Mouse (Mus musculus) liver, postnatal 0 days (tissue): ENCODE results near the gene Gm13757. TPM values are rescaled to one million over a fixed set of nuclear protein-coding genes. Genes with fewer than 3 reads are reported as not detected.

ENCODE experiments used
- ATAC-seq: fragments of 200-750 bp; cut with Nextera tagmentation; 2 replicates; pipeline ENCODE4 v1.8.0; 2017; ENCODE audit warnings: mild to moderate bottlenecking, moderate library complexity
- DNase-seq: peaks from one replicate; pipeline ENCODE4 v3.0.0-alpha.2; 2016
- H3K27ac ChIP-seq: fragments of 300-500 bp; sonication (generic); 2 replicates; pipeline ENCODE4 v1.5.1; 2014; ENCODE audit warnings: antibody characterized with exemption, moderate library complexity, mild to moderate bottlenecking, low read depth
- H3K27me3 ChIP-seq: fragments of 300-500 bp; sonication (generic); 2 replicates; pipeline ENCODE4 v1.6.1; 2014; ENCODE audit warnings: low read length, control low read depth, mixed read lengths; ENCODE audit not compliant: insufficient read depth
- H3K36me3 ChIP-seq: fragments of 300-500 bp; sonication (generic); replicated peaks from 2 replicates; pipeline ENCODE4 v1.6.1; 2014; ENCODE audit warnings: mild to moderate bottlenecking, control low read depth, low read length, moderate library complexity, mixed read lengths; ENCODE audit not compliant: insufficient read depth
- H3K4me1 ChIP-seq: fragments of 300-500 bp; sonication (generic); 2 replicates; pipeline ENCODE4 v1.6.1; 2014; ENCODE audit warnings: antibody characterized with exemption, mild to moderate bottlenecking, control low read depth; ENCODE audit not compliant: insufficient read depth
- H3K4me2 ChIP-seq: fragments of 300-500 bp; sonication (generic); 2 replicates; pipeline ENCODE4 v1.6.1; 2014; ENCODE audit warnings: low read depth, mild to moderate bottlenecking, low read length, moderate library complexity, mixed read lengths
- H3K4me3 ChIP-seq: fragments of 300-500 bp; sonication (generic); 2 replicates; pipeline ENCODE4 v1.5.1; 2014; ENCODE audit warnings: low read depth, low read length
- H3K9ac ChIP-seq: fragments of 300-500 bp; sonication (generic); replicated peaks from 2 replicates; pipeline ENCODE4 v1.6.1; 2014; ENCODE audit warnings: mild to moderate bottlenecking, moderate library complexity
- H3K9me3 ChIP-seq: fragments of 300-500 bp; sonication (generic); 2 replicates; pipeline ENCODE4 v1.6.1; 2016; ENCODE audit warnings: mild to moderate bottlenecking, control low read depth, low read length, mixed read lengths
- CTCF ChIP-seq: sonication (generic); IDR thresholded peaks from 2 replicates; pipeline ENCODE4 v1.5.1; 2016; ENCODE audit warnings: antibody characterized with exemption, low read depth
- EP300 ChIP-seq: IDR thresholded peaks from 2 replicates; pipeline ENCODE4 v1.6.1; 2016; ENCODE audit warnings: antibody characterized with exemption, low read depth, mild to moderate bottlenecking
- WGBS: fragments of 180-500 bp; shearing (Covaris S2); extraction: QIAGEN DNeasy Blood & Tissue Kit; methylation state at CpG from one replicate; pipeline ENCODE4 v1.1.7; 2014; ENCODE audit not compliant: insufficient replicate concordance; 5-methylcytosine and 5-hydroxymethylcytosine counted together
- polyA plus RNA-seq: library from polyadenylated mRNA; unstranded; fragments of >200 nt; fragmentation: Nextera tagmentation; extraction: Ambion mirVana; gene quantifications from 2 replicates; pipeline ENCODE4 v1.2.1, GENCODE M21; 2015

The Gm13757 gene
- polyA plus RNA-seq, 1 experiment from 2014 or later = not detected

GRCm38 (mm10) chr2:88406353-88406752, 42.6 kb downstream of the Gm13757 start, which contains the start of gene Olfr1179:
Olfr1179 (minus strand) TSS chr2:88406453.
- no peak for TF ChIP-seq EP300
- TF ChIP-seq CTCF = no peak
- 66% methylated on average over 3 of the region's 3 CpGs for WGBS
- no peak for ATAC-seq
- H3K4me1 ChIP-seq = no peaks in the 10 kb centered on the region
- no peak within 1 kb of the TSS for H3K4me2 ChIP-seq
- no peaks in the 10 kb centered on the region for H3K9me3 ChIP-seq
- H3K36me3 ChIP-seq = no peaks in the 10 kb centered on the region
- no peak within 1 kb of the TSS for H3K9ac ChIP-seq
- H3K4me3 ChIP-seq = no peak within 1 kb of the TSS
- DNase-seq = no peak
- no peak within 1 kb of the TSS for H3K27ac ChIP-seq
- H3K27me3 ChIP-seq = no peaks in the 10 kb centered on the region

Other genes starting within 250 kb of the Gm13757 start
- not detected in 2 replicates for gene Olfr1170, start 220.8 kb downstream of the Gm13757 start, polyA plus RNA-seq
- not detected in 2 replicates for gene Olfr1173, start 169.3 kb downstream of the Gm13757 start, polyA plus RNA-seq
- gene Olfr1174-ps, start 134.0 kb downstream of the Gm13757 start, polyA plus RNA-seq = not detected in 2 replicates
- not detected in 2 replicates for gene Olfr1175-ps, start 121.9 kb downstream of the Gm13757 start, polyA plus RNA-seq
- gene Olfr1176, start 112.4 kb downstream of the Gm13757 start, polyA plus RNA-seq = not detected in 2 replicates
- gene Olfr1177-ps, start 102.6 kb downstream of the Gm13757 start, polyA plus RNA-seq = not detected in 2 replicates
- gene Olfr1178, start 62.1 kb downstream of the Gm13757 start, polyA plus RNA-seq = not detected in 2 replicates
- gene Olfr1179, start 42.7 kb downstream of the Gm13757 start, polyA plus RNA-seq = not detected in 2 replicates
- gene Olfr1180, start 30.0 kb downstream of the Gm13757 start, polyA plus RNA-seq = not detected in 2 replicates
- not detected in 2 replicates for gene Olfr1181, start 23.0 kb downstream of the Gm13757 start, polyA plus RNA-seq
- not detected in 2 replicates for gene Olfr1183, start 5.7 kb upstream of the Gm13757 start, polyA plus RNA-seq
- not detected in 2 replicates for gene Olfr1184, start 34.5 kb upstream of the Gm13757 start, polyA plus RNA-seq
- gene Olfr1185-ps1, start 44.2 kb upstream of the Gm13757 start, polyA plus RNA-seq = not detected in 2 replicates
- not detected in 2 replicates for gene Olfr1186, start 69.4 kb upstream of the Gm13757 start, polyA plus RNA-seq
- not detected in 2 replicates for gene Olfr1188, start 107.8 kb upstream of the Gm13757 start, polyA plus RNA-seq
- gene Olfr1189, start 137.3 kb upstream of the Gm13757 start, polyA plus RNA-seq = not detected in 2 replicates
- gene Olfr1191-ps1, start 191.4 kb upstream of the Gm13757 start, polyA plus RNA-seq = not detected in 2 replicates
- not detected in 2 replicates for gene Olfr1192-ps1, start 199.4 kb upstream of the Gm13757 start, polyA plus RNA-seq
- gene Olfr1193, start 226.5 kb upstream of the Gm13757 start, polyA plus RNA-seq = not detected in 2 replicates
- not detected in 2 replicates for gene Olfr1195, start 240.1 kb upstream of the Gm13757 start, polyA plus RNA-seq